Mouse (Mus musculus): ENCODE measurements at regions not wholly inside any gene's neighbourhood (a gene's known extent, or its start where the extent isn't known, plus 50 kb on each side); places are given as distances from the start of the nearest gene placed in this dataset.

- Histone ChIP-seq H3K4me1 (ENCODE audit: insufficient read depth, low read length) (no peaks in the 10 kb centered on the region), H3K27ac (ENCODE audit: low read depth, low read length) (no peak overlapping the region), H3K4me2 (ENCODE audit: low read depth, low read length, poor library complexity, severe bottlenecking) (no peak overlapping the region), H3K9ac (replicated peaks; ENCODE audit: low read length, poor library complexity, severe bottlenecking) (no peak overlapping the region), H3K9me3 (ENCODE audit: low read length) (no peaks in the 10 kb centered on the region), H3K27me3 (ENCODE audit: insufficient read depth, low read length) (no peaks in the 10 kb centered on the region), H3K36me3 (ENCODE audit: insufficient read depth, low read length) (no peaks in the 10 kb centered on the region), H3K4me3 (ENCODE audit: low read depth, low read length) (no peak overlapping the region)
- ATAC-seq (ENCODE audit: low FRiP score) (no peak), DNase-seq (ENCODE audit: low spot score) (no peak)
- WGBS: 39% methylated on average over 7 of the region's 7 CpGs
- no peak for TF ChIP-seq CTCF (IDR thresholded peaks at IDR 0.05)
Observed at GRCm38 (mm10) chr14:120102010-120102748, 59.9 kb upstream of the Oxgr1 start.

DNA sequence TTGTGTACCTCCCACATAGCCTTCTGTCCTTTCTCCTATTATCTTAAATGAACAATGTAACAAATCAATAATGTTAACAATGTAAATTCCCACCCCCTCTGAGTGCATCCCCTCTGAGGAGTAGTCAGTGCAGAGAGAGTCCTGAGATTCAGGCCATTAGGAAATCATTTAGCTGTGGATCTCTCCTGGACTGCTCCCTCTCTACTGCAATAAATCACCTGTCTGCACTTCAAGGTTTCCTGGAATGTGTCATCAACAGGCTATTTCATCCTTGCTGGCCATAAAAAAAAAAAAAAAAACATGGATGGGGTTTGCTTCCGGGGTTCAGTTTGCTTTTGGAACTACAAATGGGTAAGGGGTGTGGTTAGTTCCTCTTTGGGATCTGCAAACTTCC lies 60.5 kb upstream of the Oxgr1 start:
- Histone ChIP-seq H3K4me1 (ENCODE audit: insufficient read depth, low read length) (no peaks in the 10 kb centered on the region), H3K9me3 (ENCODE audit: low read length) (no peaks in the 10 kb centered on the region), H3K4me3 (ENCODE audit: low read depth, low read length) (no peak overlapping the region), H3K36me3 (ENCODE audit: insufficient read depth, low read length) (no peaks in the 10 kb centered on the region), H3K27ac (ENCODE audit: low read depth, low read length) (no peak overlapping the region), H3K4me2 (ENCODE audit: low read depth, low read length, poor library complexity, severe bottlenecking) (no peak overlapping the region), H3K27me3 (ENCODE audit: insufficient read depth, low read length) (no peaks in the 10 kb centered on the region), H3K9ac (replicated peaks; ENCODE audit: low read length, poor library complexity, severe bottlenecking) (no peak overlapping the region)
- DNase-seq (ENCODE audit: low spot score) (no peak), ATAC-seq (ENCODE audit: low FRiP score) (no peak)
- TF ChIP-seq CTCF (IDR thresholded peaks at IDR 0.05): no peak
- WGBS: 70% methylated on average over 1 of the region's 1 CpGs

DNA sequence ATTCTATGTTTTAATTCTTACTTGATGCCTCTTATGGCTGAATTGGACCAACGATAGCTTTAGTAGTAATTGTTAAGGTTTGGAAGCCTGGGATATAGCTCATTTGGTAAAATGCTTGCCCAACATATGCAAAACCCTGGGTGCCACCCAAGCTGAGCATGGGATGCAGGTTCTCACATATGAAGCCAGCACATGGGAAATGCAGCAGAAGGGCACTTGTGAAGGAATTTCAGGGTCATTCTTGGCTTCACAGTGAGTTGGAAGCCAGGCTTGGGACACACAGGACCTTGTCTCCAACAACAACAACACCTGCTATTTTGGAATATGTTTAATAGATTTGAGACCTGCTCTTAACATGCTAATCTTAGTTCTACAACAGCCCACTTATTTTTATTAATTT lies 67.6 kb upstream of the Oxgr1 start:
- Histone ChIP-seq H3K27me3 (ENCODE audit: insufficient read depth, low read length) (no peaks in the 10 kb centered on the region), H3K9ac (replicated peaks; ENCODE audit: low read length, poor library complexity, severe bottlenecking) (no peak overlapping the region), H3K9me3 (ENCODE audit: low read length) (no peaks in the 10 kb centered on the region), H3K4me1 (ENCODE audit: insufficient read depth, low read length) (no peaks in the 10 kb centered on the region), H3K27ac (ENCODE audit: low read depth, low read length) (no peak overlapping the region), H3K4me3 (ENCODE audit: low read depth, low read length) (no peak overlapping the region), H3K4me2 (ENCODE audit: low read depth, low read length, poor library complexity, severe bottlenecking) (no peak overlapping the region), H3K36me3 (ENCODE audit: insufficient read depth, low read length) (no peaks in the 10 kb centered on the region)
- no peak for DNase-seq (ENCODE audit: low spot score)
- no peak for TF ChIP-seq CTCF (IDR thresholded peaks at IDR 0.05)
- no peak for ATAC-seq (ENCODE audit: low FRiP score)
- WGBS: 89% methylated on average over 1 of the region's 1 CpGs

DNA sequence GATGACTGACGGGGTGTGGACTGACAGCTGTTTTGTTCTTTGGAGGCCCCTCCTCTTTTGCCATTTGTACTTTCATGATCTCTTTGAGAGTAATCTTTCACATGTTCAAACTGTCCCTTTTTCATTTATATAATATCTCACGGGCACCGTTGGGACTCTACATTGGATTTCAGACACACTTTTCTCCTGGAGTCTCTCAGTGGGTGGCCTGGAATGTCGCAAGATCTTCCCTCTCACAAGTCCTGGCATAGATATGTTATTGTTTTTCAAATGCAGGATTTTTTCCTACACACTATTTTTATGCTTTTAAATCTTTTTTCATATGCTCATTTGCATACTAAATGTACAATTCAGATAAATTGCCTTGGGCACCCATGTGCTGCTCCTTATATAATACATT lies 71.1 kb upstream of the Oxgr1 start:
- no peaks in the 10 kb centered on the region for H3K27me3 ChIP-seq (ENCODE audit: insufficient read depth, low read length)
- 77% methylated on average over 4 of the region's 4 CpGs for WGBS
- no peak for TF ChIP-seq CTCF (IDR thresholded peaks at IDR 0.05)
- DNase-seq (ENCODE audit: low spot score) (no peak), ATAC-seq (ENCODE audit: low FRiP score) (no peak)
- H3K9me3 ChIP-seq (ENCODE audit: low read length): no peaks in the 10 kb centered on the region
- H3K4me1 ChIP-seq (ENCODE audit: insufficient read depth, low read length): no peaks in the 10 kb centered on the region
- no peak overlapping the region for H3K4me3 ChIP-seq (ENCODE audit: low read depth, low read length)
- no peak overlapping the region for H3K27ac ChIP-seq (ENCODE audit: low read depth, low read length)
- no peaks in the 10 kb centered on the region for H3K36me3 ChIP-seq (ENCODE audit: insufficient read depth, low read length)
- no peak overlapping the region for H3K4me2 ChIP-seq (ENCODE audit: low read depth, low read length, poor library complexity, severe bottlenecking)
- no peak overlapping the region for H3K9ac ChIP-seq (replicated peaks; ENCODE audit: low read length, poor library complexity, severe bottlenecking)

DNA sequence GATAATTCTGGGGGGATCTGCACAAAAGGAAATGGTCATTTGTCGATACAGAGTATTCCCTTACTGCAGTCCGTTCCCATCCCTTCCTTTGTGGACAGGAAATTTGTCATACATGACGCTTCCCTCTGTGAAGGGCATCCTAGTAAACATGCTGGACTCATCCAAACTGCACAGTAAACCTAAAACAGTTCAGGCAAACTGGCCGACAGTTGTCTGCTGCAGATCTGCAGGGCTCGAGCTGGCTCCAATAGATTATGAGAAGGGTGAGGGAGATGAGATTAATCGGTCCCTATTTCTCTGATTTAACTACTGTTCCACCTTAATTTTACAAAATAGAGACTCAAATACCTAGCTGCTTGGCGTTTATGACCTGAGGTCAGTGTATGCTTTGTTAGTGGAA lies 76.3 kb upstream of the Oxgr1 start:
- Histone ChIP-seq H3K4me3 (ENCODE audit: low read depth, low read length) (no peak overlapping the region), H3K9ac (replicated peaks; ENCODE audit: low read length, poor library complexity, severe bottlenecking) (no peak overlapping the region), H3K27ac (ENCODE audit: low read depth, low read length) (no peak overlapping the region), H3K4me2 (ENCODE audit: low read depth, low read length, poor library complexity, severe bottlenecking) (no peak overlapping the region), H3K4me1 (ENCODE audit: insufficient read depth, low read length) (no peaks in the 10 kb centered on the region), H3K9me3 (ENCODE audit: low read length) (no peaks in the 10 kb centered on the region), H3K27me3 (ENCODE audit: insufficient read depth, low read length) (no peaks in the 10 kb centered on the region), H3K36me3 (ENCODE audit: insufficient read depth, low read length) (no peaks in the 10 kb centered on the region)
- DNase-seq (ENCODE audit: low spot score) (no peak), ATAC-seq (ENCODE audit: low FRiP score) (no peak)
- WGBS: 90% methylated on average over 7 of the region's 7 CpGs
- TF ChIP-seq CTCF (IDR thresholded peaks at IDR 0.05): no peak

- H3K4me1 ChIP-seq (ENCODE audit: insufficient read depth, low read length): no peaks in the 10 kb centered on the region
- H3K27ac ChIP-seq (ENCODE audit: low read depth, low read length): no peak overlapping the region
- no peaks in the 10 kb centered on the region for H3K9me3 ChIP-seq (ENCODE audit: low read length)
- H3K9ac ChIP-seq (replicated peaks; ENCODE audit: low read length, poor library complexity, severe bottlenecking): no peak overlapping the region
- no peak overlapping the region for H3K4me2 ChIP-seq (ENCODE audit: low read depth, low read length, poor library complexity, severe bottlenecking)
- H3K36me3 ChIP-seq (ENCODE audit: insufficient read depth, low read length): no peaks in the 10 kb centered on the region
- ATAC-seq (ENCODE audit: low FRiP score): no peak
- TF ChIP-seq CTCF (IDR thresholded peaks at IDR 0.05): no peak
- H3K27me3 ChIP-seq (ENCODE audit: insufficient read depth, low read length): no peaks in the 10 kb centered on the region
- H3K4me3 ChIP-seq (ENCODE audit: low read depth, low read length): no peak overlapping the region
- 90% methylated on average over 5 of the region's 5 CpGs for WGBS
- peak; percentile 51 for DNase-seq (ENCODE audit: low spot score)
Observed at GRCm38 (mm10) chr14:120119094-120119501, 76.9 kb upstream of the Oxgr1 start.
